In the genomic region with DNA sequence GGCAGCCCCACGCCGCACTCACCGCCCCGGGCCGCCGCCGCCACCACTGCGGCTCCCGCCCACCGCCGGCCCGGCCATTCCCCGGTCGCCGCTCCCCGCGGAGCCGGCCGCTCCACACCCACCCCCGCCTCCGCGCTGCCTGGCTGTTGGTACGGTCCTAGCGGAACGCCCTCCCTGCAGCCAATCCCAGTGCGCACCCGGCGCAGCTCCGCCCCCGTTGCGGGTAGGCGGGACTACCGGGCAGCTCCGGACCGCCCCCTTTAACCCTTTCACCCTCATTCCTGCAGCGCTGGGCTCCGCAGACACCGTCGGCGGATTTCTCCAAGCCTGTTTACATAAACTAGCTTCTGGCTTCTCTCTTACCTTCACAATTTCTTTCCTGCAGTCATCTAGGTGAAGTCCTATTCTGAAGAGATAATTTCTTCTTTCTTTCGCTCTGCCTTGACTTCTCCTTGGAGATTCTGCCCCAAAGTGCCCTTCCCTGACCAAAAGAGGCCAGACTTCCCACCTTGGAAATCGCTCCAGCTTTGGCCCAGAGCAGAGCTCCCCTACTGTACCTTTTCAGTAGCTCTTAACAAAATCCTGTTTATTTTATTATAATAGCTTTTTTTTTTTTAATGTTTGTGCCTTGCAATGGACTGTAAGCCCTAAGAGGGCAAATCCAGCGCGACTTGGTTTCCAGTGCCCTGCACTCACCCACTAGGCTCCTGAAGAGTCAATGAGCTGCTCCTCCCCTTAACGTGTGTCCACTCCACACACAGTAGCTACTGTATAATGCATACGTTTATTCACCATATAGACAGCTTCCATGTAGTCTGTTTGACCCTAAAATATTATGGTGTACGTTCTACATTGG, we compare ENCODE assay signal across 8 mouse cellular contexts. TPM values are rescaled to one million over a fixed set of nuclear protein-coding genes. Genes with fewer than 3 reads are reported as not detected.
DNase-seq lines count a peak whose midpoint lies in the region; ATAC-seq and TF ChIP-seq lines count a peak whose summit lies in the region.

Gene Fam20b (minus strand): TSS at position 137 of the 856 bp plus-strand sequence.

- peak; percentile 43; the same call in 1 of the 2 replicates for TF ChIP-seq POLR2A in bone marrow, adult 2 months (IDR thresholded peaks at IDR 0.05; ENCODE audit: borderline replicate concordance, control insufficient read depth, low read depth, low read length)

- H3K36me3 ChIP-seq in embryonic facial prominence, embryonic 15.5 days: no peaks in the 10 kb centered on the region
- peaks cover 2% of the 10 kb centered on the region; the same call in 1 of the 2 replicates for H3K36me3 ChIP-seq in kidney, embryonic 14.5 days (ENCODE audit: control insufficient read depth, insufficient read depth, low read length)
- peaks cover 7% of the 10 kb centered on the region; the same call in 1 of the 2 replicates for H3K36me3 ChIP-seq in limb, embryonic 15.5 days

- TF ChIP-seq CTCF in bone marrow, adult 2 months (IDR thresholded peaks at IDR 0.05; ENCODE audit: control insufficient read depth, insufficient read depth, low read length): no peak

- no peaks in the 10 kb centered on the region for H3K27me3 ChIP-seq in embryonic facial prominence, embryonic 15.5 days
- H3K27me3 ChIP-seq in kidney, embryonic 14.5 days (ENCODE audit: control insufficient read depth, insufficient read depth, low read length): no peaks in the 10 kb centered on the region
- 0 out of 2 replicates have a peak, but pooled peaks cover 6% of the 10 kb centered on the region for H3K27me3 ChIP-seq in limb, embryonic 15.5 days

- peak within 1 kb of the TSS; percentile 66 for H3K4me2 ChIP-seq in embryonic facial prominence, embryonic 15.5 days (replicated peaks)
- peak within 1 kb of the TSS; percentile 78 for H3K4me2 ChIP-seq in kidney, embryonic 14.5 days (replicated peaks; ENCODE audit: low read depth, low read length)
- H3K4me2 ChIP-seq in limb, embryonic 15.5 days: peak within 1 kb of the TSS; percentile 63

- H3K27ac ChIP-seq in bone marrow, adult 2 months (ENCODE audit: control insufficient read depth, insufficient read depth, low read depth, low read length, poor library complexity): peak within 1 kb of the TSS; percentile 82
- H3K27ac ChIP-seq in embryonic facial prominence, embryonic 15.5 days (replicated peaks): peak within 1 kb of the TSS; percentile 87
- peak within 1 kb of the TSS; percentile 91 for H3K27ac ChIP-seq in kidney, embryonic 14.5 days (ENCODE audit: low read depth, low read length)
- peak within 1 kb of the TSS; percentile 81 for H3K27ac ChIP-seq in limb, embryonic 15.5 days

- WGBS in bone marrow, adult 2 months: 2% methylated on average over 47 of the region's 47 CpGs
- under 1% methylated on average over 42 of the region's 47 CpGs for WGBS in embryonic facial prominence, embryonic 15.5 days
- WGBS in kidney, embryonic 14.5 days: 1% methylated on average over 29 of the region's 47 CpGs
- WGBS in limb, embryonic 15.5 days: under 1% methylated on average over 37 of the region's 47 CpGs

- H3K4me3 ChIP-seq in bone marrow, adult 2 months (replicated peaks; ENCODE audit: control insufficient read depth, low read depth, low read length): peak within 1 kb of the TSS; percentile 84
- H3K4me3 ChIP-seq in embryonic facial prominence, embryonic 15.5 days (replicated peaks): peak within 1 kb of the TSS; percentile 61
- peak within 1 kb of the TSS; percentile 89 for H3K4me3 ChIP-seq in kidney, embryonic 14.5 days (ENCODE audit: low read length)
- H3K4me3 ChIP-seq in limb, embryonic 15.5 days: peak within 1 kb of the TSS; percentile 90

- no peaks in the 10 kb centered on the region for H3K9me3 ChIP-seq in embryonic facial prominence, embryonic 15.5 days (replicated peaks)
- no peaks in the 10 kb centered on the region for H3K9me3 ChIP-seq in kidney, embryonic 14.5 days (ENCODE audit: control insufficient read depth, low read length)
- H3K9me3 ChIP-seq in limb, embryonic 15.5 days: no peaks in the 10 kb centered on the region

- ATAC-seq in embryonic facial prominence, embryonic 15.5 days (ENCODE audit: insufficient number of reproducible peaks, low FRiP score, low TSS enrichment, low read depth): peak; percentile 99
- ATAC-seq in kidney, embryonic 14.5 days (ENCODE audit: low FRiP score, low TSS enrichment): peak; percentile 97
- ATAC-seq in limb, embryonic 15.5 days (ENCODE audit: insufficient number of reproducible peaks, low FRiP score, low TSS enrichment, low read depth): peak; percentile 95

- H3K9ac ChIP-seq in embryonic facial prominence, embryonic 15.5 days: peak within 1 kb of the TSS; percentile 58
- peak within 1 kb of the TSS; percentile 90 for H3K9ac ChIP-seq in kidney, embryonic 14.5 days (ENCODE audit: low read depth, low read length)
- peak within 1 kb of the TSS; percentile 65 for H3K9ac ChIP-seq in limb, embryonic 15.5 days

- peak; percentile 94 for DNase-seq in 416B (ENCODE audit: low read depth)
- peak; percentile 94 to 95 for DNase-seq in heart, adult 9 months (ENCODE audit: low spot score in 2 of 2)
- DNase-seq in monocyte, adult 2 months (ENCODE audit: low read depth in 1 of 2, low spot score in 2 of 2): peak; percentile 85 to 94
- DNase-seq in spleen, postnatal 36 days (ENCODE audit: low spot score in 2 of 2): peak; percentile 95 to 96

- peaks cover 6% of the 10 kb centered on the region for H3K4me1 ChIP-seq in bone marrow, adult 2 months (ENCODE audit: control insufficient read depth, insufficient read depth, low read length)
- 0 out of 2 replicates have a peak, but pooled peaks cover 9% of the 10 kb centered on the region for H3K4me1 ChIP-seq in embryonic facial prominence, embryonic 15.5 days
- 0 out of 2 replicates have a peak, but pooled peaks cover 14% of the 10 kb centered on the region for H3K4me1 ChIP-seq in kidney, embryonic 14.5 days (ENCODE audit: control insufficient read depth, insufficient read depth, low read length)
- H3K4me1 ChIP-seq in limb, embryonic 15.5 days: peaks cover 7% of the 10 kb centered on the region; the same call in 1 of the 2 replicates

RNA-seq across cellular contexts. Expression of gene Fam20b, which starts in this region (rescaled TPM):
- polyA plus RNA-seq in bone marrow, adult 2 months (2011; ENCODE audit: insufficient read depth, insufficient read length, low replicate concordance, missing spikeins): 8.6 and 9.4 TPM in 2 replicates
- polyA plus RNA-seq in embryonic facial prominence, embryonic 15.5 days (2015; fragmentation: Nextera tagmentation; extraction: Ambion mirVana): 26.9 and 28.0 TPM in 2 replicates
- 24.3 and 37.3 TPM in 2 replicates for polyA plus RNA-seq in kidney, embryonic 14.5 days (2014; fragmentation: Nextera tagmentation; extraction: Ambion mirVana)
- 28.8 and 32.5 TPM in 2 replicates for polyA plus RNA-seq in limb, embryonic 15.5 days (2015; fragmentation: Nextera tagmentation; extraction: Ambion mirVana)

Comparison
In these comparisons a context has a peak if more than half of its experiments do, and no peak if none do; other contexts are left out.
1. Peak in every context shown above with its lines: DNase-seq, ATAC-seq, H3K4me3 ChIP-seq and H3K27ac ChIP-seq.